ENCODE assay signal across 8 mouse cellular contexts in genomic region chr6:51471179-51471505, GRCm38 (mm10). TPM values are rescaled to one million over a fixed set of nuclear protein-coding genes. Genes with fewer than 3 reads are reported as not detected.
DNase-seq lines count a peak whose midpoint lies in the region; ATAC-seq and TF ChIP-seq lines count a peak whose summit lies in the region.

No protein-coding gene starts in this region.

- H3K4me1 ChIP-seq in spleen, adult 2 months (ENCODE audit: control insufficient read depth, insufficient read depth, insufficient read length): peaks cover 4% of the 10 kb centered on the region; the same call in 1 of the 2 replicates
- H3K4me1 ChIP-seq in liver, adult 2 months (ENCODE audit: control insufficient read depth, insufficient read depth, low read length): peaks cover 4% of the 10 kb centered on the region; the same call in 1 of the 2 replicates

- H3K4me3 ChIP-seq in spleen, adult 2 months (ENCODE audit: extremely low read depth, insufficient read depth, insufficient read length): peak overlapping the region; percentile 99
- peak overlapping the region; percentile 97 for H3K4me3 ChIP-seq in liver, adult 2 months (ENCODE audit: insufficient read depth, low read depth, low read length)

- 0 out of 2 replicates have a peak, but pooled peaks have one; percentile 6 for ATAC-seq in cerebellum, adult (ENCODE audit: insufficient number of reproducible peaks, low FRiP score, low TSS enrichment)
- ATAC-seq in megakaryocyte-erythroid progenitor cell, adult 5-6 weeks (replicated peaks; ENCODE audit: low FRiP score, low TSS enrichment, poor library complexity, severe bottlenecking): no peak
- ATAC-seq in frontal cortex, adult (ENCODE audit: low TSS enrichment): no peak

- H3K27ac ChIP-seq in spleen, adult 2 months (ENCODE audit: insufficient read depth, low read length): peak overlapping the region; percentile 99
- peak overlapping the region; percentile 93 for H3K27ac ChIP-seq in liver, adult 2 months (replicated peaks; ENCODE audit: insufficient read depth, low read depth, low read length)

- no peak for DNase-seq in cerebellum, postnatal 14 days
- DNase-seq in spleen, adult 2 months (ENCODE audit: low read depth in 1 of 2, low spot score in 2 of 2): no peak
- no peak for DNase-seq in spleen, postnatal 14 days (ENCODE audit: low spot score in 2 of 2)
- no peak for DNase-seq in liver, adult 2 months (ENCODE audit: extremely low read depth, low read depth, low spot score)
- no peak for DNase-seq in adrenal gland, postnatal 14 days

- TF ChIP-seq POLR2A in spleen, adult 2 months (IDR thresholded peaks at IDR 0.05; ENCODE audit: low read depth, low read length): no peak; the same call in 1 of the 2 replicates
- no peak for TF ChIP-seq POLR2A in liver, adult 2 months (IDR thresholded peaks at IDR 0.05; ENCODE audit: extremely low read depth, insufficient read depth, low read length)

- H3K79me2 ChIP-seq in liver, adult 2 months (ENCODE audit: control insufficient read depth, insufficient read depth, low read length): peaks cover 17% of the 10 kb centered on the region; the same call in 1 of the 2 replicates

- no peaks in the 10 kb centered on the region for H3K27me3 ChIP-seq in spleen, adult 2 months (ENCODE audit: control insufficient read depth, insufficient read depth, low read length)
- H3K27me3 ChIP-seq in liver, adult 2 months (ENCODE audit: control insufficient read depth, insufficient read depth, low read length): no peaks in the 10 kb centered on the region

- WGBS in spleen, adult 2 months: under 1% methylated on average over 10 of the region's 10 CpGs
- WGBS in liver, adult 2 months: 0% methylated on average over 10 of the region's 10 CpGs

- TF ChIP-seq CTCF in spleen, adult 2 months (IDR thresholded peaks at IDR 0.05; ENCODE audit: extremely low read depth, insufficient read depth, insufficient read length, insufficient replicate concordance): no peak
- TF ChIP-seq CTCF in liver, adult 2 months (IDR thresholded peaks at IDR 0.05; ENCODE audit: low read depth, low read length): no peak

- H3K36me3 ChIP-seq in spleen, adult 2 months (ENCODE audit: control insufficient read depth, insufficient read depth, low read length): peaks cover 11% of the 10 kb centered on the region
- H3K36me3 ChIP-seq in liver, adult 2 months (ENCODE audit: control insufficient read depth, insufficient read depth, low read length): peaks cover 19% of the 10 kb centered on the region

- peak overlapping the region; percentile 97 for H3K9ac ChIP-seq in liver, adult 2 months (ENCODE audit: low read depth, low read length)

RNA-seq across cellular contexts. Expression of gene Cbx3, which starts 1.0 kb away (rescaled TPM):
- 4.7 and 5.2 TPM in 2 replicates for polyA plus RNA-seq in spleen, adult 2 months (2012; rRNA removed)
- 37.7 and 42.0 TPM in 2 replicates for total RNA-seq in liver, adult 2 months (2014; rRNA removed)
- polyA plus RNA-seq in liver, adult 2 months (2012; rRNA removed): 3.7 TPM in 2 replicates
- total RNA-seq in megakaryocyte-erythroid progenitor cell, adult 5-6 weeks (2014; fragmentation: Nextera tagmentation): 292 and 301 TPM in 2 replicates
- total RNA-seq in megakaryocyte-erythroid progenitor cell, adult 5-6 weeks (2017): 423 and 530 TPM in 2 replicates
- total RNA-seq in adrenal gland, postnatal 14 days (2021): 111 and 114 TPM in 2 replicates

RNA-seq across cellular contexts. Expression of gene Hnrnpa2b1, which starts 1.4 kb away (rescaled TPM):
- polyA plus RNA-seq in spleen, adult 2 months (2012; rRNA removed): 37.4 and 47.3 TPM in 2 replicates
- total RNA-seq in liver, adult 2 months (2014; rRNA removed): 151 and 166 TPM in 2 replicates
- polyA plus RNA-seq in liver, adult 2 months (2012; rRNA removed): 43.8 and 49.2 TPM in 2 replicates
- 1,156 and 1,577 TPM in 2 replicates for total RNA-seq in megakaryocyte-erythroid progenitor cell, adult 5-6 weeks (2014; fragmentation: Nextera tagmentation)
- 1,688 and 2,170 TPM in 2 replicates for total RNA-seq in megakaryocyte-erythroid progenitor cell, adult 5-6 weeks (2017)
- 794 and 798 TPM in 2 replicates for total RNA-seq in adrenal gland, postnatal 14 days (2021)

RNA-seq across cellular contexts. Expression of gene Nfe2l3, which starts 38.7 kb away (rescaled TPM):
- polyA plus RNA-seq in spleen, adult 2 months (2012; rRNA removed): 0.16 and 0.34 TPM in 2 replicates
- total RNA-seq in liver, adult 2 months (2014; rRNA removed): 0.18 and 0.81 TPM in 2 replicates
- 0.04 and 0.33 TPM in 2 replicates for polyA plus RNA-seq in liver, adult 2 months (2012; rRNA removed)
- not detected in 2 replicates for total RNA-seq in megakaryocyte-erythroid progenitor cell, adult 5-6 weeks (2014; fragmentation: Nextera tagmentation)
- total RNA-seq in megakaryocyte-erythroid progenitor cell, adult 5-6 weeks (2017): not detected in 2 replicates
- 0.33 and 0.38 TPM in 2 replicates for total RNA-seq in adrenal gland, postnatal 14 days (2021)

RNA-seq across cellular contexts. Expression of gene Snx10, which starts 52.6 kb away (rescaled TPM):
- 1.7 and 2.4 TPM in 2 replicates for polyA plus RNA-seq in spleen, adult 2 months (2012; rRNA removed)
- total RNA-seq in liver, adult 2 months (2014; rRNA removed): 22.0 and 33.7 TPM in 2 replicates
- polyA plus RNA-seq in liver, adult 2 months (2012; rRNA removed): 3.7 and 4.2 TPM in 2 replicates
- 17.0 and 36.2 TPM in 2 replicates for total RNA-seq in megakaryocyte-erythroid progenitor cell, adult 5-6 weeks (2014; fragmentation: Nextera tagmentation)
- total RNA-seq in megakaryocyte-erythroid progenitor cell, adult 5-6 weeks (2017): 16.2 and 55.9 TPM in 2 replicates
- total RNA-seq in adrenal gland, postnatal 14 days (2021): 51.6 and 57.2 TPM in 2 replicates
